ENCODE assay signal across 9 mouse cellular contexts in the genomic region with DNA sequence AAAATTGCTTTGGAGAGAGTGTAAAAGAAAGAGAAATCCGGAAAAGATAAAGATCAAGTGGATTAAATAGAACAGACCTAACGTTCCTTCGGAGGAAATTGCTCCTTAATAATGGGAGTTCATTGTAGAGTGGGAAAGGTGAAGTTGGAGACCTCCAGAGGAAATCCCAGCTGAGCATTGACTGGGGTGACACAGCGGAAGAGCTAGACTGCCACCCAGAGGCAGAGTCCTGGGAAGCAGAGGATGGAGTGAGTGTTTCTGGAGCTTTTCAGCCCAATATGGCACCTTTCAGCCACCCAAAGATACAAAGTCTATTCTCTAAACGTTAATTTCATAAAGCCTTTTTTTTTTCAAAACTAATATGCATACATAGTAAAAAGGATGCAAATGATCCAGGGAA.
DNase-seq lines count a peak whose midpoint lies in the region; ATAC-seq and TF ChIP-seq lines count a peak whose summit lies in the region.
"Had no signal": no experiment of that assay in that cellular context is flagged by ENCODE, and none has a peak within 500 bp of the region (broad histone marks: within the 10 kb centered on the region; RNA-seq: fewer than 3 reads in every experiment).

No protein-coding gene starts in this region.

- 21% methylated on average over 5 of the region's 5 CpGs for WGBS in lung, postnatal 0 days

- H3K4me1 ChIP-seq in cortical plate, adult 2 months (ENCODE audit: control insufficient read depth, insufficient read depth, low read length), result no peaks in the 10 kb centered on the region
- H3K4me1 ChIP-seq in lung, postnatal 0 days (ENCODE audit: insufficient read depth, low read depth, low read length), result no peaks in the 10 kb centered on the region

- no peak overlapping the region for H3K4me2 ChIP-seq in lung, postnatal 0 days (replicated peaks; ENCODE audit: low read depth, low read length)
- H3K4me2 ChIP-seq: limb, embryonic 15.5 days had no signal

- no peak; the same call in 1 of the 2 replicates for ATAC-seq in lung, postnatal 0 days

- no peaks in the 10 kb centered on the region for H3K9me3 ChIP-seq in lung, postnatal 0 days (ENCODE audit: low read length)
- H3K9me3 ChIP-seq: limb, embryonic 15.5 days had no signal

- TF ChIP-seq EP300 in lung, postnatal 0 days (IDR thresholded peaks at IDR 0.05), result no peak

- H3K27ac ChIP-seq in left cerebral cortex, adult 2 months, result no peak overlapping the region
- no peak overlapping the region for H3K27ac ChIP-seq in cortical plate, adult 2 months (ENCODE audit: insufficient read depth, low read length)
- no peak overlapping the region for H3K27ac ChIP-seq in lung, postnatal 0 days (ENCODE audit: low read length)
- H3K27ac ChIP-seq: limb, embryonic 15.5 days had no signal

- H3K27me3 ChIP-seq in lung, postnatal 0 days (replicated peaks; ENCODE audit: insufficient read depth, low read length), result no peaks in the 10 kb centered on the region
- H3K27me3 ChIP-seq: limb, embryonic 15.5 days had no signal

- no peak overlapping the region for H3K9ac ChIP-seq in lung, postnatal 0 days (replicated peaks; ENCODE audit: low read depth)
- H3K9ac ChIP-seq: limb, embryonic 15.5 days had no signal

- intact Hi-C loops in left cerebral cortex, adult 2 months (cut with DNase I), result loop anchor here (2.0 kb wide), 1 partner anchor 243 kb away; no protein-coding TSS in a partner anchor
- intact Hi-C loops in gastrocnemius, postnatal 36 days (cut with DNase I), result no loop called here

- TF ChIP-seq CTCF in left cerebral cortex, adult 2 months (IDR thresholded peaks at IDR 0.05), result peak; percentile 80
- TF ChIP-seq CTCF in cortical plate, adult 2 months (IDR thresholded peaks at IDR 0.05; ENCODE audit: extremely low read depth, insufficient read depth, low read length), result peak; percentile 86
- peak; percentile 79 for TF ChIP-seq CTCF in lung, postnatal 0 days (IDR thresholded peaks at IDR 0.05)

- no peak for TF ChIP-seq POLR2A in cortical plate, adult 2 months (IDR thresholded peaks at IDR 0.05; ENCODE audit: extremely low read depth, insufficient read depth, low read length)

- H3K36me3 ChIP-seq in lung, postnatal 0 days (ENCODE audit: insufficient read depth, low read length), result no peaks in the 10 kb centered on the region
- H3K36me3 ChIP-seq: limb, embryonic 15.5 days had no signal

- H3K4me3 ChIP-seq in left cerebral cortex, adult 2 months, result no peak overlapping the region
- no peak overlapping the region for H3K4me3 ChIP-seq in cortical plate, adult 2 months (ENCODE audit: insufficient read depth, low read length)
- H3K4me3 ChIP-seq in lung, postnatal 0 days (ENCODE audit: low read depth, low read length), result no peak overlapping the region
- H3K4me3 ChIP-seq: limb, embryonic 15.5 days had no signal

- DNase-seq in adrenal gland, adult 2 months, result peak; percentile 10
- no peak for DNase-seq in adrenal gland, postnatal 4 days (ENCODE audit: low spot score in 2 of 2)
- peak; percentile 19 to 43 for DNase-seq in left cerebral cortex, adult 2 months (ENCODE audit: extremely low spot score in 1 of 2, low spot score in 2 of 2)
- no peak for DNase-seq in left cerebral cortex, adult 11 months (ENCODE audit: low spot score)
- DNase-seq in lung, postnatal 0 days (ENCODE audit: low spot score), result peak; percentile 53
- DNase-seq in gastrocnemius, postnatal 36 days, result no peak
- no peak for DNase-seq in thymus, postnatal 10 days (ENCODE audit: low spot score in 2 of 2)

Comparison
In these comparisons a context has a peak if more than half of its experiments do, and no peak if none do; other contexts are left out.
1. DNase-seq: peak in adrenal gland, adult 2 months (single experiment), left cerebral cortex, adult 2 months (2 of 2) and lung, postnatal 0 days (single experiment); none in adrenal gland, postnatal 4 days (0 of 2), left cerebral cortex, adult 11 months (single experiment), gastrocnemius, postnatal 36 days (0 of 2) and thymus, postnatal 10 days (0 of 2).
2. Peak in every context shown above with its lines, with median percentiles within 50 percentile points of each other: CTCF ChIP-seq.